Mouse (Mus musculus) hematopoietic stem cell, adult 5-6 weeks (primary cell): Measurements from ENCODE around the gene Gngt2. TPM values are rescaled to one million over a fixed set of nuclear protein-coding genes. Genes with fewer than 3 reads are reported as not detected.

Source experiments
- ATAC-seq, 2 experiments: fragments of 125-278 bp in 1 of 2; replicated peaks in 1 of 2; 2 replicates each; pipeline ENCODE4 v1.8.0; 2016 to 2017; ENCODE audit warnings: inconsistent platforms in 2 of 2, mild to moderate bottlenecking in 2 of 2, moderate number of reproducible peaks in 2 of 2, low read depth in 1 of 2, moderate TSS enrichment in 1 of 2; ENCODE audit not compliant: low FRiP score in 2 of 2, poor library complexity in 2 of 2, severe bottlenecking in 2 of 2, insufficient read depth in 1 of 2, low TSS enrichment in 1 of 2
- total RNA-seq: library from RNA; stranded (forward); fragments of 172-1452, 232-1000 nt; gene quantifications from 2 replicates; pipeline ENCODE4 v1.2.3, GENCODE M21; 2017

Gngt2 gene
- total RNA-seq, 1 experiment from 2014 or later, result 12.0 TPM

- peak; percentile 76 to 82 for ATAC-seq
These were observed 2.8 kb upstream of the Gngt2 start for GRCm38 (mm10) chr11:95834143-95834667.

DNA sequence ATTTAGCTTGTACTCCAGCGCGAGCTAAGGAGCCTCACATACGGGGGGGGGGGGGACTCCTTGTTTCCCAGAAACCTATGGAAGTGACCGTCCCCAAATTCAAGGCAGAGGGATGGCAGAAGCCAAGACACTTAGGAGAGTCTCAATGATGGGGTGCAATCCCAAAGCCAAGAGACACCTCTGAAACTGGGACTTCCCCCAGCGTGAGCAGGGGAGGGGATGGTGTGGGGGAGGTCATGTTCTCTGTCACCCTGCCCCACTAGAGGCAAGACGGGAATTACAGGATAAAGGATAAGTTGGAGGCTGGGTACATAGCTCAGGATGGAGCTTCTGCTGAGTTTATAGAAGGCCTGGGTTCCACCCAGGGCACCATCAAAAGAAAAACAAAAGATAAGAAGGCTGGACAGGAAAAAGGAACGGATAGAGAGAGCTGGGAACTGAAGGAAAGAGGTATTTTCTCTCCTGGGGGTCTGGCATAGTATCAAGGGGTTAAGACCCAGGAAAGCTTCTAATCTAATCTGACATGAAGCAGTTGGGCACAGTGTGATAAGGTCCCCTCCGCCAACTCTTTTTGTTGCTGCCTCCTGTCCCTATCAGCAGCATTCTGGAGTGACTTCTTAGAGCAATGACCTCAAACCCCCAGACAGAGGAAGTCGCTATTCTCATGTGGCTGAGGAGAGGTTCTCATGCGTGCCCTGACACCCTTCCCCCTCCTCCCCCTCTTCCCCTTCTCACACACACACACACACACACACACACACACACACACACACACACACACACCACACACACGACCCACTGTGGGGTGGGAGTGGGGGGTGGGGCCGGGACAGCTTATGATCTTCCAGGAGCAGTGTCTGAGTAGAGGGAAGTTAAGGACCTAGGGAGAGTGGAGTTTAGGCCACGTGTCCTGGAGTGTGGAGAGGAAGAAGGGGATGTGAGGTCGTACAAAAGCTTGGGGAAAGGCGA lies 2.0 kb upstream of the Gngt2 start:
- peak; percentile 28 to 34; a peak in 3 of 4 replicates for ATAC-seq

DNA sequence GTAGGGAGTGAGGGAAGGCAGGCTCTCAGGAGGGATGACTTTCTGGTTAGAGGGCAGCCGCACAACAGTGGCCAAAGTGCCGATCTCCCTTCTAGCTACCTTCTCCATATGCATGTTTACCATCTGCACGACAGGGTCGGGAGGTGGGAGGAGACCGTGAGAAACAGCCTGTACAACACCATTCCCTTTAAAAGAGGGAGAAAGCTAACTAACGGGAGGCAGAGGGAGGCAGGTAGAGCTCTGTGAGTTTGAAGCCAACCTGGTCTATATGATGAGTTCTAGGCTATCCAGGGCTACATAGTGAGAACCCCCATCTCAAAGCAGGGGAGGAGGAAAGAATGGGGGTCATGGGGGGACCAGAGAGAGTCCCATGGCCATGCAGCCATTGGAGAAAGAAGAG lies 1.2 kb upstream of the Gngt2 start:
- ATAC-seq, result no peak

DNA sequence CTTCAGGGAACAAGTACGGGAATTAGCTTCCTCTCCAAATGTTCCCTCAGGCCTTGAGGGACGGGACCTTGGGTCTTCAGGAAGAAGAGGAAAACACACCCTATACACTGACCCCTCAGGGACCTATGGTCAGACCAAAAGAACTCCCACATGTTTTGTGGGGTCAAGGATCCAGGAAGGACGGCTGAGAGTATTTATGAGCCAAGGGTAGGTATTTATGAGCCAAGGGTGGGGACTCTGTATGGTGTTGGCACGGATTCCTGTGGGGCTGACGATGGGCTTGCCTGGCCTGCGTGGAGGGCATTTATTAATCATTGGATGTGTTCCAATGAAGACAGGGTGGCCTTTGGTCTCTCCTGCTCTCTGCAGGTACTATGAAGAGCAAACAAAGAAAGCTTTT lies 583 bp upstream of the Gngt2 start:
- ATAC-seq, result no peak

GRCm38 (mm10) chr11:95838598-95838997 lies 1.6 kb downstream of the Gngt2 start:
- ATAC-seq, result no peak

DNA sequence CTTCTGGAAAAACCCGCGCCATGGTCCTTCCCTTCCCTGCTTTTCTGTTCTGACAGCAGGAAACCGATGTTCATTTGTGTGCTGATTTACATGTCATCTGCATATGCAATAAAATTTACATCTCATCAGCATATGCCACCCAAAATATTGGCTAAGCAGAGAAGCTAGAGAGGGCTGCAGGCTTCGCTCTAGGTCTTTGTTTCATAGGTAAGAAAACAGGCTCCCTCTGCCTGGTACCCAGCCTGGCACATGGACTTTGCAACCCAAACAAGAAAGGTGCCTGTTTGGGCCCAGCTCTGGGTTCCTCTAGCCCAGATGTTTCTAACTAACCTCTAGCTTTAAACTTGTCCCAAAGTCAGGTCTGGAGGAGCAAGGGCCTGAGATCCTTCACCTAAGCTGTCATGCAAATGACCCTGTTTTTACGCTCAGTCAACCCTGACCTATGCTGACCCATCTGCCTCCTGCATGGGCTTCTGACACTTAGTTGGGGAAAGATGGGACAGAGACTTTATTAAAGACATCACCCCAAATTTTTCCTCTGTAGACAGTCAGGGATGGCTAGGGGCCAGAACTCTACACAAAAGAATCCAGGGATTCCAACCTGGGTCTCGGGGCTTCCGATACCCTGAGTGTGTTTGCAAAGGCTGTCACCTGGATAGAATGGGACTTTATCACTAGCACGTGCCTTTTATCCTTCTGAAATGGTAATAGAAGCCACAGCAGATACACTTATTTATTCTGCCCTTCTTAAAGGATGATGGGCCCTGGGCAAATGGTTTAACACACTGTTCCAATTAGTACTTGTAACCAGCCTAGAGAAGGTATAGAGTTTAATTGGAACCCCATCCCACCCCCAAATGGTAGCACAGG lies 2.2 kb downstream of the Gngt2 start:
- ATAC-seq, result no peak

GRCm38 (mm10) chr11:95840694-95841497 lies 3.9 kb downstream of the Gngt2 start:
- ATAC-seq, result no peak

DNA sequence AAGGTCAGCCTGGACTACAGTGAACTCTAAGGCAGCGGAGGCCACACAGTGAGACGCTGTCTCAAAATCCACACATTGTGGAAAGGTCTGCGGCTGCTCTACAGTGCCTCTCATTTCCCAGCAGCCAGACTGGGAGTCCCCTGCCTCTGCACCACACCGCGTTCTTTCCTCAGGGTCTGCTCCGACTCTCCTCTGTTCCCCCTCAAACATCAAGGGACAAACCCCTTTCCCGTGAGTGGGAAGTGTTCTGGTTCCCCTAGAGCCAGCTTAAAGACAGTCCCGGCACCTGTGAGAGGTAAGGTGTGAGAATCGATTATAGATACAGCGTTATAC lies 4.4 kb downstream of the Gngt2 start:
- no peak for ATAC-seq

- ATAC-seq, result peak; percentile 47 to 73
These were observed 5.2 kb downstream of the Gngt2 start, which contains the start of gene Abi3 for GRCm38 (mm10) chr11:95842074-95842681. Abi3 (minus strand) TSS chr11:95842476.

GRCm38 (mm10) chr11:95842953-95843352 lies 5.9 kb downstream of the Gngt2 start:
- peak; percentile 18 to 33 for ATAC-seq

DNA sequence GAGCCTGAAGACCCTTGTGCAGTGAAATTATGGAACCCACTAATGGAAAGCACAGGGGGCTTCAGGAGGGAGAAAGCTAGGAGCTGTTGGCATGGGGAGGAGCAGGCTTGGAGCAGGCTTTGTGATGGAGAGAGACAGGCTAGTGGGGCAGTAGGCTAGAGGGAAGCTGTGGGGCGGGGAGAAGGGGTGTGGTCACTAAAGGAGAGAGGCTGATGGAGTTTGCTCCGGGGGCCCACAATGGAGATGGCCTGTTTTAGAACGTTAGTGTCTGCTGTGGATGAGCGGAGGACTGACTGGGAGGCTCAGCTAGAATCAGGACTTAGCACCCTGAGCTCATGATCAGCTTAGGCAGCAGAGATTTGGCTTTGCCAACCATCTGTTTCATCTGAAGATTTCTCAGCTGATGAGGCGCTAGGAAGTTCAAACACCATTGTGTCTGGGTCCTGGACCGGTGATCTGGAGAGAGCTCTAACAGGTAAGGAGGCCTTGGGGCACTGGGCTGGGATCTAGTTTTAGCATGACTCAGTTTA lies 6.5 kb downstream of the Gngt2 start:
- no peak for ATAC-seq

- ATAC-seq, result no peak
These were observed 7.9 kb downstream of the Gngt2 start for GRCm38 (mm10) chr11:95844935-95845334.

DNA sequence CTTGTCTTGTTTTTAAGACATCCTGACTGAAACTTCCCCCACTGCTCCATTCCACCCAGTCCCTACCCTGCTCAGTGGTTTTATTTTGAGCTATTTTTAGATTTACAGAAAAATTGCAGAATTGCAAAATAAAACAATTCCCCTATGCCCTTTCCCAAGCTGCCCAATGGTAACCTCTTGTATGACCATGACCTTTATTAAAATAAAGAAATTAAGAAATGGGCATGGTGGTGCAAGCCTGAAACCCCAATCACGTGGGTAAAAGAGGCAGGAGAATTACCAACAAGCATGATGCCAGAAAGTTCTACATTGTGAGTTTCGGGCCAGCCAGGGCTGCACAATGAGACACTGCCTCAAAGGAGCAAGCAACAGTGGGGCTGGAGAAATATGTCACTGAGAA lies 13.9 kb downstream of the Gngt2 start:
- no peak for ATAC-seq

DNA sequence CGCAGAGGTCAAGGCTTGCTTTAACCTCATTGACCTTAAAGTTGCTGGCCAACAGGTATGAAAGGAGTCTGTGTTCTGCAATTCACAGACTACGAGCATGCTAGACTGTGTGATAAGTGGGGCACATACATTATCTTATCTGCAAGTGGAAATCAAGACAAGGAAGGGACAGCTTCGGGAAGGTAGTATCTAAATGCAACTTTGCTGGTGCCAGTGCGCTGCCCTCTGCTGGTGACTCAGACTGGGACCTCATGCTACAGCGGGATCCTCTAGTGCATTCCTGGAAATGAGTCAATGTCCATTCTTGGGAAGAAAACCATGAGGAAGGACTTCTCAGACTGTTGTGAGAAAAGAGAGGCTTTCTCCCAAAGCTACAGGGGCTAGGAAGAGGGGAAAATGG lies 16.7 kb downstream of the Gngt2 start:
- ATAC-seq, result 0 out of 4 replicates have a peak, but pooled peaks of 1 of the 2 experiments have one; percentile 29

DNA sequence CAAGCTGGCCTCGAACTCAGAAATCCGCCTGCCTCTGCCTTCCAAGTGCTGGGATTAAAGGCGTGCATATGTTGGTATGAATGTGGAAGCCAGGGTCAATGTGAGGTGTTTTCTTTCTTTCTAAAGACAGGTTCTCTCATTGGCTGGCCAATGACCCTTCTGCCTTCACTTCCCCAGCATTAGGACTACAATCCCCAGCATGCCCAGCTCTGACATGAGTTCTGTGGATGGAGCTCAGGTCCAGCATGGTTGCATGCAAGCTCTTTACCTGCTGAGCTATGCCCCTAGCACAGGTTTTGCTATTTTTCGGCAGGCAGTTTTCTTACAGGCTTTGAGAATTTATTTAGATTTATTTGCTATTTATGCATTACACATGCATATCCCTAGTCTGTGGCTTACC lies 20.3 kb downstream of the Gngt2 start:
- ATAC-seq, result no peak

GRCm38 (mm10) chr11:95857716-95858527 lies 20.9 kb downstream of the Gngt2 start:
- no peak for ATAC-seq
